Mouse (Mus musculus) olfactory bulb, adult 2 months (tissue): ENCODE measurements at regions not wholly inside any gene's neighbourhood (a gene's known extent, or its start where the extent isn't known, plus 50 kb on each side); places are given as distances from the start of the nearest gene placed in this dataset.

Experiments used
- CTCF ChIP-seq: fragments of 200-500 bp; IDR thresholded peaks from 2 replicates; pipeline ENCODE4 v1.5.1; 2012; ENCODE audit warnings: low read depth, mild to moderate bottlenecking, low read length, moderate library complexity; ENCODE audit not compliant: insufficient read depth
- POLR2A ChIP-seq: fragments of 200-500 bp; IDR thresholded peaks from 2 replicates; pipeline ENCODE4 v1.6.1; 2012; ENCODE audit warnings: mild to moderate bottlenecking, low read depth, low read length, moderate library complexity; ENCODE audit not compliant: insufficient read depth

DNA sequence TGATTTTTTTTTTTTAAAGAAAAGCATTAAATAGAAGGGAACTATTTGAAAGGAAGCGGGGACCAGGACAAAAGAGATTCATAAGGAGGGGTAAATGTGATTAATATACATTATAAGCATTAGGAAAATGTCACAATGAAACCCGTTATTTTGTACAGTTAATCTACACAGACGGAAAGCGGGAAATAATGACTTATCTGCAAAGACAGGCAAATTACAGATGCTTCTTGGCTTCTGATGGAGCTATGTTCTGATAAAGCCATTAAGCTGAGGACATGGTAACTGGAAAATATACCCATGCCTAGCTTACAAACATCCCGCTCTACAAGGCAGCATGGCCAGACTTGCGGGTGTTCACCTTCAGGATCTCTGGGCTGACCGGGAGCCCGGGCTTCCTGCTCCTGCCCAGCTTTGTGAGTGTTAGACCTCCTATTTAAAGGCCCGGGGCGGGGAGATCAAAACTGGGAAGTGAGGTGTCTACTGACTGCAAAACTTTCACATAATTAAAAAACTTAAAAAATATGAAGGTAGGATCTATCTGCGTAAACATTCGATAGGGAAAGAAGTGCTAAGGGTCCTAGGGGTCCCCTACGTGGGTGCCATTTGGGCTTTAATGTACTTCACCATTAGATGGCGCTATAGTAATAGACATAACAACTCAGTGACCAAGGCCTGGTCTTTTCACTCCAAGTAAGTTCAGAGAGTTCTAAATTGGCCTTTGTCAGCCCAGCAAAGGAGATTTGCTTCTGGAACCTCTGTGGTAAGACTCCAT is 55.5 kb upstream of the Ahctf1 start:
- TF ChIP-seq CTCF (no peak), POLR2A (no peak)
